ENCODE assay signal across 18 mouse cellular contexts in the genomic region with DNA sequence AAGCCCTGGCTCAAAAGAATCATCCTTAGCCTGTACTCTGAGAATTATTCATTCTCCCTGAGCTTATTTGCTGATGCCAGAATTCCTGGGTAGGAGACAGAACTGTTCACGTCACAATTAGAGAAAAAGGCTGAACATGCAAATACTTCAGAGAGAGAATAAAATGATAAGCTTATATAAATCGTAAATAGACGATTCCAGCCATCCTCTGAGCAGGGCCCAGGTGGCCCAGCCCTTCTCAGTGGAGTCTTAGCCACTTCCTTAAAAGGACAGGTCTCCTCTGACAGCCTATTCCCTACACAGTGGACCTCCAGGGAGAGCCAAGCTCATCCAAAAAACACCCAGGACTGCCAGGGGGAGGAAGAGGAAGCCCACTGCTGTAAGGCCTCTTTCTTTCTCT.
DNase-seq lines count a peak whose midpoint lies in the region; ATAC-seq and TF ChIP-seq lines count a peak whose summit lies in the region.
"Had no signal": no experiment of that assay in that cellular context is flagged by ENCODE, and none has a peak within 500 bp of the region (broad histone marks: within the 10 kb centered on the region; RNA-seq: fewer than 3 reads in every experiment).

No protein-coding gene starts in this region.

- no peak overlapping the region for H3K4me3 ChIP-seq in heart, adult 2 months
- no peak overlapping the region for H3K4me3 ChIP-seq in heart, postnatal 0 days (ENCODE audit: low read depth, low read length)
- H3K4me3 ChIP-seq in lung, embryonic 16.5 days (ENCODE audit: low read length), result no peak overlapping the region
- H3K4me3 ChIP-seq in stomach, embryonic 15.5 days (replicated peaks), result no peak overlapping the region
- H3K4me3 ChIP-seq: forebrain, embryonic 15.5 days; left cerebral cortex, adult 2 months; midbrain, embryonic 12.5 days; myocyte had no signal

- no peaks in the 10 kb centered on the region for H3K27me3 ChIP-seq in heart, adult 2 months (ENCODE audit: control insufficient read depth, insufficient read depth, low read length)
- no peaks in the 10 kb centered on the region for H3K27me3 ChIP-seq in heart, postnatal 0 days (ENCODE audit: control insufficient read depth, insufficient read depth, low read length)
- no peaks in the 10 kb centered on the region for H3K27me3 ChIP-seq in lung, embryonic 16.5 days (ENCODE audit: control insufficient read depth, insufficient read depth, low read depth, low read length)
- H3K27me3 ChIP-seq in stomach, embryonic 15.5 days (replicated peaks), result no peaks in the 10 kb centered on the region
- H3K27me3 ChIP-seq: forebrain, embryonic 15.5 days; midbrain, embryonic 12.5 days had no signal

- H3K36me3 ChIP-seq in heart, adult 2 months (ENCODE audit: control insufficient read depth, insufficient read depth, low read length), result peaks cover 19% of the 10 kb centered on the region
- no peaks in the 10 kb centered on the region for H3K36me3 ChIP-seq in heart, postnatal 0 days (replicated peaks; ENCODE audit: control insufficient read depth, insufficient read depth, low read length)
- no peaks in the 10 kb centered on the region for H3K36me3 ChIP-seq in lung, embryonic 16.5 days (ENCODE audit: control insufficient read depth, insufficient read depth, low read length)
- no peaks in the 10 kb centered on the region for H3K36me3 ChIP-seq in stomach, embryonic 15.5 days
- H3K36me3 ChIP-seq: forebrain, embryonic 15.5 days; midbrain, embryonic 12.5 days had no signal

- H3K79me2 ChIP-seq in heart, adult 2 months (replicated peaks; ENCODE audit: control insufficient read depth, insufficient read depth, low read length), result no peaks in the 10 kb centered on the region

- 45% methylated on average over 3 of the region's 3 CpGs for WGBS in heart, adult 2 months
- WGBS in heart, postnatal 0 days, result 30% methylated on average over 3 of the region's 3 CpGs
- 26% methylated on average over 3 of the region's 3 CpGs for WGBS in lung, embryonic 16.5 days
- WGBS in stomach, embryonic 15.5 days, result 47% methylated on average over 3 of the region's 3 CpGs

- peak overlapping the region; percentile 64 for H3K27ac ChIP-seq in heart, adult 2 months
- H3K27ac ChIP-seq in heart, postnatal 0 days (ENCODE audit: low read depth), result peak overlapping the region; percentile 49
- H3K27ac ChIP-seq in lung, embryonic 16.5 days (ENCODE audit: low read length), result 0 out of 2 replicates have a peak overlapping the region, but pooled peaks have one; percentile 25
- H3K27ac ChIP-seq in stomach, embryonic 15.5 days, result peak overlapping the region; percentile 37; the same call in 1 of the 2 replicates
- H3K27ac ChIP-seq: forebrain, embryonic 15.5 days; kidney, postnatal 0 days; liver, embryonic 14.5 days; midbrain, embryonic 12.5 days had no signal

- no peak for DNase-seq in heart, adult 2 months
- DNase-seq in heart, postnatal 10 days, result no peak
- DNase-seq in heart, postnatal 0 days (ENCODE audit: low spot score), result no peak
- no peak for DNase-seq in heart, adult 18-20 months
- no peak for DNase-seq in lung, postnatal 4 days
- DNase-seq: adrenal gland, postnatal 14 days; cerebellum, adult 11-12 months; lung, postnatal 36 days had no signal

- TF ChIP-seq EP300 in heart, adult 2 months (IDR thresholded peaks at IDR 0.05; ENCODE audit: insufficient read depth, low read depth, low read length), result no peak
- no peak for TF ChIP-seq EP300 in heart, postnatal 0 days (IDR thresholded peaks at IDR 0.05; ENCODE audit: low read depth)

- H3K4me1 ChIP-seq in heart, adult 2 months (ENCODE audit: control insufficient read depth, insufficient read depth, low read length), result peaks cover 21% of the 10 kb centered on the region
- H3K4me1 ChIP-seq in heart, postnatal 0 days (ENCODE audit: control insufficient read depth, insufficient read depth), result peaks cover 63% of the 10 kb centered on the region
- peaks cover 60% of the 10 kb centered on the region for H3K4me1 ChIP-seq in lung, embryonic 16.5 days (replicated peaks; ENCODE audit: control insufficient read depth, insufficient read depth, low read length)
- H3K4me1 ChIP-seq in stomach, embryonic 15.5 days, result peaks cover 8% of the 10 kb centered on the region; the same call in 1 of the 2 replicates

- intact Hi-C loops in heart, adult 2 months (cut with DNase I), result no loop called here
- intact Hi-C loops in heart, postnatal 10 days (cut with DNase I), result no loop called here

- no peaks in the 10 kb centered on the region for H3K9me3 ChIP-seq in heart, postnatal 0 days (replicated peaks; ENCODE audit: control insufficient read depth, low read length)
- H3K9me3 ChIP-seq in lung, embryonic 16.5 days (ENCODE audit: control insufficient read depth, low read length), result no peaks in the 10 kb centered on the region
- no peaks in the 10 kb centered on the region for H3K9me3 ChIP-seq in stomach, embryonic 15.5 days
- H3K9me3 ChIP-seq: forebrain, embryonic 15.5 days; midbrain, embryonic 12.5 days had no signal

- ATAC-seq in heart, postnatal 0 days (ENCODE audit: insufficient read depth, low read depth), result no peak
- no peak for ATAC-seq in lung, embryonic 16.5 days (ENCODE audit: low read depth)
- no peak for ATAC-seq in stomach, embryonic 15.5 days (ENCODE audit: insufficient read depth, low FRiP score, low read depth)
- ATAC-seq in CD4-positive, CD25-positive, alpha-beta regulatory T cell, adult 4 months, result no peak
- ATAC-seq: forebrain, embryonic 15.5 days; inflammation-experienced regulatory T-cells, adult 6 months had no signal

- TF ChIP-seq POLR2A in heart, adult 2 months (IDR thresholded peaks at IDR 0.05; ENCODE audit: insufficient read depth, low read depth, low read length), result no peak

- TF ChIP-seq CTCF in heart, adult 2 months (IDR thresholded peaks at IDR 0.05), result no peak
- no peak for TF ChIP-seq CTCF in heart, postnatal 0 days (IDR thresholded peaks at IDR 0.05; ENCODE audit: low read depth)

- no peak overlapping the region for H3K9ac ChIP-seq in heart, adult 2 months (ENCODE audit: low read depth, low read length)
- peak overlapping the region; percentile 26; the same call in 1 of the 2 replicates for H3K9ac ChIP-seq in heart, postnatal 0 days (replicated peaks; ENCODE audit: low read depth, low read length)
- no peak overlapping the region for H3K9ac ChIP-seq in lung, embryonic 16.5 days (ENCODE audit: low read length)
- no peak overlapping the region for H3K9ac ChIP-seq in stomach, embryonic 15.5 days
- H3K9ac ChIP-seq: forebrain, embryonic 15.5 days; liver, embryonic 14.5 days; midbrain, embryonic 12.5 days had no signal

- H3K4me2 ChIP-seq in heart, postnatal 0 days (ENCODE audit: low read depth, low read length), result no peak overlapping the region
- H3K4me2 ChIP-seq in lung, embryonic 16.5 days (ENCODE audit: low read depth, low read length), result no peak overlapping the region
- no peak overlapping the region for H3K4me2 ChIP-seq in stomach, embryonic 15.5 days
- H3K4me2 ChIP-seq: forebrain, embryonic 15.5 days; midbrain, embryonic 12.5 days had no signal
